In the genomic region with DNA sequence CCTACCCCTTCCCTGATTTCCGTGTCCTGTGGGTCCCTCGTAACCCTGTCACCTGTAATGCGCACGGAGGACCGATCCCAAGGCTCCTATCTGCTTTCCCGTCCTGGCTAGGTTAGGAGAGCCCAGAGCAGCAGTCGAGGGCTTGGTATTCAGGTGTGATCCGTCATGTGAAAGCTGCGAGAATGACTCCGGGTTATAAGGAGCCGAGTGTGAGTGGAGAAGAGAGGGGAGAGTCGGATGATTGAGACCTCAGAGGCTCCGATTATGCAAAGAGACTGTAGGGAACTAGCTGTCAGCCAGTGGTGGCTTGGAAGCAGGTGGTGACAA, we compare ENCODE assay signal across 8 mouse cellular contexts. TPM values are rescaled to one million over a fixed set of nuclear protein-coding genes. Genes with fewer than 3 reads are reported as not detected.
DNase-seq lines count a peak whose midpoint lies in the region; ATAC-seq and TF ChIP-seq lines count a peak whose summit lies in the region.

No protein-coding gene starts in this region.

- H3K4me3 ChIP-seq in lung, embryonic 16.5 days (ENCODE audit: low read length): peak overlapping the region; percentile 98
- H3K4me3 ChIP-seq in limb, embryonic 13.5 days: peak overlapping the region; percentile 75
- H3K4me3 ChIP-seq in small intestine, adult 2 months (ENCODE audit: low read depth, low read length): peak overlapping the region; percentile 75

- H3K4me1 ChIP-seq in lung, embryonic 16.5 days (replicated peaks; ENCODE audit: control insufficient read depth, insufficient read depth, low read length): peaks cover 9% of the 10 kb centered on the region
- H3K4me1 ChIP-seq in limb, embryonic 13.5 days: peaks cover 11% of the 10 kb centered on the region; the same call in 1 of the 2 replicates
- peaks cover 3% of the 10 kb centered on the region; the same call in 1 of the 2 replicates for H3K4me1 ChIP-seq in small intestine, adult 2 months (ENCODE audit: control insufficient read depth, insufficient read depth, insufficient read length, low read length)

- TF ChIP-seq CTCF in small intestine, adult 2 months (IDR thresholded peaks at IDR 0.05; ENCODE audit: extremely low read depth, insufficient read length, insufficient replicate concordance, low read depth, low read length): no peak

- peaks cover 5% of the 10 kb centered on the region for H3K36me3 ChIP-seq in lung, embryonic 16.5 days (ENCODE audit: control insufficient read depth, insufficient read depth, low read length)
- peaks cover 18% of the 10 kb centered on the region for H3K36me3 ChIP-seq in limb, embryonic 13.5 days
- H3K36me3 ChIP-seq in small intestine, adult 2 months (ENCODE audit: control insufficient read depth, insufficient read depth, low read length): peaks cover 7% of the 10 kb centered on the region

- under 1% methylated on average over 13 of the region's 13 CpGs for WGBS in lung, embryonic 16.5 days
- under 1% methylated on average over 13 of the region's 13 CpGs for WGBS in limb, embryonic 13.5 days
- under 1% methylated on average over 13 of the region's 13 CpGs for WGBS in small intestine, adult 2 months

- peak overlapping the region; percentile 85 for H3K27ac ChIP-seq in lung, embryonic 16.5 days (ENCODE audit: low read length)
- peak overlapping the region; percentile 53; the same call in 1 of the 2 replicates for H3K27ac ChIP-seq in limb, embryonic 13.5 days
- H3K27ac ChIP-seq in small intestine, adult 2 months (ENCODE audit: insufficient read depth, low read depth, low read length): peak overlapping the region; percentile 7; the same call in 1 of the 2 replicates

- H3K9ac ChIP-seq in lung, embryonic 16.5 days (ENCODE audit: low read length): peak overlapping the region; percentile 91
- peak overlapping the region; percentile 88 for H3K9ac ChIP-seq in limb, embryonic 13.5 days

- TF ChIP-seq POLR2A in small intestine, adult 2 months (IDR thresholded peaks at IDR 0.05; ENCODE audit: low read depth, low read length): no peak; the same call in 1 of the 2 replicates

- no peaks in the 10 kb centered on the region for H3K27me3 ChIP-seq in lung, embryonic 16.5 days (ENCODE audit: control insufficient read depth, insufficient read depth, low read depth, low read length)
- no peaks in the 10 kb centered on the region for H3K27me3 ChIP-seq in limb, embryonic 13.5 days
- H3K27me3 ChIP-seq in small intestine, adult 2 months (ENCODE audit: control insufficient read depth, insufficient read depth, low read length): no peaks in the 10 kb centered on the region

- no peak for DNase-seq in lung, adult 18-20 months
- no peak for DNase-seq in cerebellum, adult 11 months
- no peak for DNase-seq in cerebellum, adult 18-20 months
- DNase-seq in adrenal gland, postnatal 10 days: no peak

- H3K4me2 ChIP-seq in lung, embryonic 16.5 days (ENCODE audit: low read depth, low read length): peak overlapping the region; percentile 86
- H3K4me2 ChIP-seq in limb, embryonic 13.5 days (replicated peaks): peak overlapping the region; percentile 84

- no peaks in the 10 kb centered on the region for H3K9me3 ChIP-seq in lung, embryonic 16.5 days (ENCODE audit: control insufficient read depth, low read length)
- H3K9me3 ChIP-seq in limb, embryonic 13.5 days: no peaks in the 10 kb centered on the region

- ATAC-seq in lung, embryonic 16.5 days (ENCODE audit: low read depth): no peak; the same call in 1 of the 2 replicates
- peak; percentile 61 for ATAC-seq in erythroblast, adult 5-6 weeks (replicated peaks; ENCODE audit: low FRiP score, poor library complexity, severe bottlenecking)
- no peak; the same call in 1 of the 2 replicates for ATAC-seq in limb, embryonic 13.5 days (ENCODE audit: low FRiP score, low read depth)

RNA-seq across cellular contexts. Expression of gene Mrps14, which starts 0.3 kb away (rescaled TPM):
- polyA plus RNA-seq in lung, embryonic 16.5 days (2015; fragmentation: Nextera tagmentation; extraction: Ambion mirVana): 261 and 272 TPM in 2 replicates
- 20.8 and 47.6 TPM in 2 replicates for total RNA-seq in erythroblast, adult 5-6 weeks (2015; ENCODE audit: low replicate concordance)
- 18.1 and 23.9 TPM in 2 replicates for total RNA-seq in erythroblast, adult 5-6 weeks (2017; ENCODE audit: low replicate concordance)
- 246 and 249 TPM in 2 replicates for polyA plus RNA-seq in limb, embryonic 13.5 days (2015; fragmentation: Nextera tagmentation; extraction: Ambion mirVana)
- polyA plus RNA-seq in small intestine, adult 2 months (2012; rRNA removed): 10.7 and 11.2 TPM in 2 replicates
- total RNA-seq in adrenal gland, postnatal 10 days (2021): 100 to 1,000 TPM; 114 to 116 TPM

RNA-seq across cellular contexts. Expression of gene Cacybp, which starts 17.4 kb away (rescaled TPM):
- 171 and 193 TPM in 2 replicates for polyA plus RNA-seq in lung, embryonic 16.5 days (2015; fragmentation: Nextera tagmentation; extraction: Ambion mirVana)
- total RNA-seq in erythroblast, adult 5-6 weeks (2015; ENCODE audit: low replicate concordance): 48.9 and 88.4 TPM in 2 replicates
- 38.1 and 40.6 TPM in 2 replicates for total RNA-seq in erythroblast, adult 5-6 weeks (2017; ENCODE audit: low replicate concordance)
- 223 and 224 TPM in 2 replicates for polyA plus RNA-seq in limb, embryonic 13.5 days (2015; fragmentation: Nextera tagmentation; extraction: Ambion mirVana)
- 0.53 and 1.4 TPM in 2 replicates for polyA plus RNA-seq in small intestine, adult 2 months (2012; rRNA removed)
- total RNA-seq in adrenal gland, postnatal 10 days (2021): 10 to 100 TPM; 68.3 to 74.0 TPM

RNA-seq across cellular contexts. Expression of gene Tnn, which starts 41.9 kb away (rescaled TPM):
- 1.2 and 1.6 TPM in 2 replicates for polyA plus RNA-seq in lung, embryonic 16.5 days (2015; fragmentation: Nextera tagmentation; extraction: Ambion mirVana)
- total RNA-seq in erythroblast, adult 5-6 weeks (2015; ENCODE audit: low replicate concordance): not detected in 2 replicates
- not detected in 2 replicates for total RNA-seq in erythroblast, adult 5-6 weeks (2017; ENCODE audit: low replicate concordance)
- 1.3 and 2.0 TPM in 2 replicates for polyA plus RNA-seq in limb, embryonic 13.5 days (2015; fragmentation: Nextera tagmentation; extraction: Ambion mirVana)
- 0.22 and 0.25 TPM in 2 replicates for polyA plus RNA-seq in small intestine, adult 2 months (2012; rRNA removed)
- total RNA-seq in adrenal gland, postnatal 10 days (2021): 1 to 10 TPM in 1 of 2 experiments, under 1 TPM in 1; 0.48 to 4.5 TPM

Comparison
In these comparisons a context has a peak if more than half of its experiments do, and no peak if none do; other contexts are left out.
1. H3K27ac ChIP-seq: peak in every context shown above with its lines; median percentile 85 in lung, embryonic 16.5 days; 53 in limb, embryonic 13.5 days; 7 in small intestine, adult 2 months.
2. RNA of gene Mrps14, which starts 0.3 kb away (polyA plus RNA-seq): 261 to 272 TPM in lung, embryonic 16.5 days and 246 to 249 TPM in limb, embryonic 13.5 days; 10.7 to 11.2 TPM in small intestine, adult 2 months; every median in the first group is over 10 times any median in the second.
3. RNA of gene Cacybp, which starts 17.4 kb away (polyA plus RNA-seq): 223 to 224 TPM in limb, embryonic 13.5 days and 171 to 193 TPM in lung, embryonic 16.5 days; 0.53 to 1.4 TPM in small intestine, adult 2 months; every median in the first group is over 10 times any median in the second.
4. Peak in every context shown above with its lines, with median percentiles within 50 percentile points of each other: H3K4me3 ChIP-seq.